Mouse (Mus musculus) heart, adult 2 months (tissue): ENCODE measurements around the gene Lrfn4. TPM values are rescaled to one million over a fixed set of nuclear protein-coding genes. Genes with fewer than 3 reads are reported as not detected.
A peak's percentile ranks its signal among the peaks of the same experiment; 100 is the strongest.
"Not testable (repeated sequence)": the region's sequence is repeated elsewhere in the genome, so short reads cannot be mapped to it uniquely, and the experiment has no call there.

Source experiments
- DNase-seq, 2 experiments: peaks; one replicate each; pipeline ENCODE4 v3.0.0; 2021
- H3K27ac ChIP-seq: fragments of 200-600 bp; 2 replicates; pipeline ENCODE4 v1.8.1; 2022
- H3K27me3 ChIP-seq: fragments of 200-500 bp; 2 replicates; pipeline ENCODE4 v1.6.1; 2012; ENCODE audit warnings: mild to moderate bottlenecking, low read length, inconsistent platforms, mixed read lengths; ENCODE audit not compliant: control insufficient read depth, insufficient read depth
- H3K36me3 ChIP-seq: fragments of 200-500 bp; 2 replicates; pipeline ENCODE4 v1.6.1; 2012; ENCODE audit warnings: low read length, inconsistent platforms; ENCODE audit not compliant: control insufficient read depth, insufficient read depth
- H3K4me1 ChIP-seq: fragments of 200-500 bp; 2 replicates; pipeline ENCODE4 v1.6.1; 2011; ENCODE audit warnings: low read length; ENCODE audit not compliant: control insufficient read depth, insufficient read depth
- H3K4me3 ChIP-seq: fragments of 200-600 bp; 2 replicates; pipeline ENCODE4 v1.8.1; 2022
- H3K79me2 ChIP-seq: fragments of 200-500 bp; replicated peaks from 2 replicates; pipeline ENCODE4 v1.6.1; 2012; ENCODE audit warnings: mild to moderate bottlenecking, inconsistent platforms, low read length, moderate library complexity, mixed read lengths; ENCODE audit not compliant: control insufficient read depth, insufficient read depth
- H3K9ac ChIP-seq: fragments of 200-500 bp; 2 replicates; pipeline ENCODE4 v1.6.1; 2012; ENCODE audit warnings: low read depth, mild to moderate bottlenecking, control low read depth, inconsistent platforms, low read length, mixed read lengths
- CTCF ChIP-seq: fragments of 200-600 bp; IDR thresholded peaks from 2 replicates; pipeline ENCODE4 v1.8.1; 2022; ENCODE audit warnings: antibody characterized with exemption, mild to moderate bottlenecking, moderate library complexity
- EP300 ChIP-seq: fragments of 200-500 bp; IDR thresholded peaks from 2 replicates; pipeline ENCODE4 v1.6.1; 2011; ENCODE audit warnings: low read depth, low read length, control low read depth; ENCODE audit not compliant: insufficient read depth
- POLR2A ChIP-seq: fragments of 200-500 bp; IDR thresholded peaks from 2 replicates; pipeline ENCODE4 v1.6.1; 2011; ENCODE audit warnings: mild to moderate bottlenecking, low read depth, low read length, control low read depth; ENCODE audit not compliant: insufficient read depth
- WGBS: fragments of 180-500 bp; shearing (Covaris S2); methylation state at CpG from one replicate; pipeline ENCODE4 v1.1.7; 2018; 5-methylcytosine and 5-hydroxymethylcytosine counted together
- intact Hi-C: fragments of 180-260 bp; cut with DNase I; formaldehyde crosslinking; loops from one replicate; pipeline ENCODE4 v1.15.1; 2025
- polyA plus RNA-seq: library from polyadenylated mRNA; depleted of rRNA; stranded (reverse); fragments of >200 nt; gene quantifications from 2 replicates; pipeline ENCODE4 v1.2.3, GENCODE M21; 2012
- total RNA-seq, 2 experiments: library from RNA; stranded (reverse); gene quantifications; 2 replicates each; pipeline ENCODE4 v1.2.3; 2021

Gene Lrfn4
- total and polyA plus RNA-seq, 3 experiments, result 7.7 to 15.3 (median 9.4) TPM

GRCm38 (mm10) chr19:4590025-4590424, 25.4 kb downstream of the Lrfn4 start:
- Histone ChIP-seq H3K27ac (no peak overlapping the region), H3K27me3 (no peaks in the 10 kb centered on the region), H3K36me3 (no peaks in the 10 kb centered on the region), H3K4me3 (no peak overlapping the region), H3K9ac (no peak overlapping the region), H3K4me1 (no peaks in the 10 kb centered on the region), H3K79me2 (no peaks in the 10 kb centered on the region)
- DNase-seq, result no peak
- no peak for TF ChIP-seq CTCF
- intact Hi-C loops, result no loop called here
- 81% methylated on average over 3 of the region's 3 CpGs for WGBS

DNA sequence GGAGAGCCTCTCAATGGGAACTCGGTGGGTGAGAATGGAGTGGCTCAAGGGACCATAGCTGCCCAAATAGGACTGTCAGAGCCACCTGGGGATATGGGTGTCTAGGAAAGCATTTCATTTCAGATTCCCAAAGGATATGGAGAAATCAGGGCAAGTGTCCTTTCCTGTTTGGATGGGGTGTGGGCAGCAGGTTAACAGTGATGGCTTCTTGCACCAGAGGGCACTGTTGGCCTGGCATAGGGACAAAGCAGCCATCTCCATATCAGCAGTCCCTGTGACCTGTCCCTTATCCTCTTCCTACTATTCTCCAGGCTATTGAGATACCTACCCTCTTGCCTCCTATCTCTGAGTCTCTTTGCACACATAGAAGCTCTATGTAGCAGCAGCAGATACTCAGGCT, 26.4 kb downstream of the Lrfn4 start:
- H3K27ac ChIP-seq, result no peak overlapping the region
- no peak overlapping the region for H3K4me3 ChIP-seq
- H3K36me3 ChIP-seq, result no peaks in the 10 kb centered on the region
- intact Hi-C loops, result no loop called here
- 71% methylated on average over 1 of the region's 1 CpGs for WGBS
- no peaks in the 10 kb centered on the region for H3K27me3 ChIP-seq
- H3K79me2 ChIP-seq, result no peaks in the 10 kb centered on the region
- no peaks in the 10 kb centered on the region for H3K4me1 ChIP-seq
- H3K9ac ChIP-seq, result no peak overlapping the region
- TF ChIP-seq EP300 (no peak), CTCF (peak; percentile 57)
- no peak for DNase-seq

- no peak for DNase-seq
- H3K27ac ChIP-seq, result no peak overlapping the region
- no peak overlapping the region for H3K9ac ChIP-seq
- H3K36me3 ChIP-seq, result no peaks in the 10 kb centered on the region
- intact Hi-C loops, result no loop called here
- no peak for TF ChIP-seq CTCF
- no peak for TF ChIP-seq EP300
- no peak for TF ChIP-seq POLR2A
- no peaks in the 10 kb centered on the region for H3K4me1 ChIP-seq
- WGBS, result 63% methylated on average over 3 of the region's 3 CpGs
- no peaks in the 10 kb centered on the region for H3K79me2 ChIP-seq
- H3K4me3 ChIP-seq, result no peak overlapping the region
- H3K27me3 ChIP-seq, result no peaks in the 10 kb centered on the region
These were observed 27.0 kb downstream of the Lrfn4 start for GRCm38 (mm10) chr19:4588430-4588829.

DNA sequence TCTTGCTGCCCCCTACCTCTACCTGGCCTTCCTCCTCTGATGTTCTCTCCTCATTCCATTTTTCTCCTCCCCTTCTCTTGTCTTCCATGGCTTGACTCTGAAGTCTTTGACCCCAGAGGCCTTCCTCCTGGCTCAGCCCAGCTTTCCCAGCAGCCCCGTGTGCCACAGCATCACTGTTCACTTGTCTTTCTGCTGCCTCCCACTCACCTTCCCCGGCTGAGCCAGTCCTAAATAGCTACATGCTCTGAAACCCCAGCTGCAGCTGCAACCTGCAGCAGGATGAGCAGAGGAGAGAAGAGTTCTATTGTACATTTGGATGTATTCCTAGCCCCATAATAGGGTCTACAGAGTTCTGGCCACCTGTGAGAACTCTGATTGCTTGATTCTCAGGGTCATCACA, 28.0 kb downstream of the Lrfn4 start:
- 63% methylated on average over 2 of the region's 2 CpGs for WGBS
- H3K27me3 ChIP-seq, result no peaks in the 10 kb centered on the region
- no peaks in the 10 kb centered on the region for H3K36me3 ChIP-seq
- H3K4me1 ChIP-seq, result no peaks in the 10 kb centered on the region
- no peak overlapping the region for H3K4me3 ChIP-seq
- H3K9ac ChIP-seq, result no peak overlapping the region
- TF ChIP-seq EP300 (no peak), POLR2A (no peak), CTCF (no peak)
- no peak for DNase-seq
- intact Hi-C loops, result no loop called here
- no peaks in the 10 kb centered on the region for H3K79me2 ChIP-seq
- no peak overlapping the region for H3K27ac ChIP-seq

- H3K27ac ChIP-seq, H3K4me1 ChIP-seq, H3K36me3 ChIP-seq, DNase-seq, H3K79me2 ChIP-seq, H3K27me3 ChIP-seq, intact Hi-C loops, H3K9ac ChIP-seq, H3K4me3 ChIP-seq: not testable (repeated sequence)
These were observed 28.7 kb downstream of the Lrfn4 start for GRCm38 (mm10) chr19:4586783-4587182.

DNA sequence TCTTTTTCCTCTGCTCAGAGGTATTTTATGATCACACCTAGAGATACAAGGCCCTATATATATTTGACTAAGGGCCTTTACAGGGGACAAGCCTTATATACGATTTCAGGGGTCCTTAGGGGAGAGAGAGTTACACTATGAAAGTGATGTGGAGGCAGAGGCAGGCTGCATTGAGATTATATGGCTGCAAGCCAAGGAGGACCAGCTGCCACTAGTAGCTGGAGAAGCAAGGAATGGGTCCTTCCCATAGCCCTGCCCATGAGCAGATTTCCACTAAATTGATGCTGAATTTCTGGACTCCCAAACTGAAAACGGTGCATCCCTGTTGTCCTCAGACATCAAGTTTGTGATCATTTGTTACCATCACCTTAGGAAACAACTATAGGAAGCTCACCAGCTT, 31.6 kb downstream of the Lrfn4 start:
- Histone ChIP-seq H3K4me3 (no peak overlapping the region), H3K4me1 (no peaks in the 10 kb centered on the region; the same call in 1 of the 2 replicates), H3K27me3 (no peaks in the 10 kb centered on the region), H3K27ac (no peak overlapping the region), H3K9ac (no peak overlapping the region), H3K36me3 (no peaks in the 10 kb centered on the region), H3K79me2 (no peaks in the 10 kb centered on the region)
- TF ChIP-seq POLR2A, result no peak
- no peak for TF ChIP-seq CTCF
- no peak for TF ChIP-seq EP300
- DNase-seq, result no peak
- 55% methylated on average over 2 of the region's 2 CpGs for WGBS
- intact Hi-C loops, result no loop called here

DNA sequence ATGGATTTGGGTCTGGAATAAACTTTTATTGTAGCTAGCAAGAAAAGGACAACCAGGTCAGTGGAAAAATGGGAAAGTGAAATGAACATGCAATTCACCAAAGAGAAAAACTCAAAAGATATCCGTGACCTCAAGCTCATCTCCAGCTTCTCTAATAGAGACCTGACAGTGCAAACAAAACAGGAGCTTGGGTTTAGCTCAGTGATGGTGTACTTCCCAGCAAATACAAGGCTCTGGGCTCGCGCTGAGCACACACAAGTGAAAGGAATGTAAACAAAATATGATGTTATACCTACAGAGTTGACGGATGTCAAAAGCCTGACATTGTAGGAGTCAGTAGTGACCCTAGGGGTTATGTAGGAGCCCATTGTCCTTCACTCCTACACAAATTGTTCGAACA, 36.2 kb downstream of the Lrfn4 start:
- no peak overlapping the region for H3K4me3 ChIP-seq
- no peak for DNase-seq
- intact Hi-C loops, result loop anchor here (5.0 kb wide), 1 partner anchor 82 kb away; the partner anchor contains the start of gene 2010003K11Rik
- no peak overlapping the region for H3K9ac ChIP-seq
- no peaks in the 10 kb centered on the region for H3K36me3 ChIP-seq
- H3K79me2 ChIP-seq, result no peaks in the 10 kb centered on the region
- WGBS, result 83% methylated on average over 5 of the region's 5 CpGs
- TF ChIP-seq EP300, result no peak
- no peak for TF ChIP-seq POLR2A
- no peak for TF ChIP-seq CTCF
- peaks cover 2% of the 10 kb centered on the region; the same call in 1 of the 2 replicates for H3K4me1 ChIP-seq
- H3K27me3 ChIP-seq, result no peaks in the 10 kb centered on the region
- no peak overlapping the region for H3K27ac ChIP-seq
